Mouse (Mus musculus) lung, adult 2 months (tissue): ENCODE data around the gene Sec24a.

Experiments used
- CTCF ChIP-seq: fragments of 200-500 bp; IDR thresholded peaks from 2 replicates; pipeline ENCODE4 v1.5.1; 2011; ENCODE audit warnings: mild to moderate bottlenecking, low read length, control low read depth; ENCODE audit not compliant: insufficient read depth
- POLR2A ChIP-seq: fragments of 200-500 bp; IDR thresholded peaks from 2 replicates; pipeline ENCODE4 v1.6.1; 2011; ENCODE audit warnings: low read depth, mild to moderate bottlenecking, control low read depth, low read length, borderline replicate concordance; ENCODE audit errors: extremely low read depth

DNA sequence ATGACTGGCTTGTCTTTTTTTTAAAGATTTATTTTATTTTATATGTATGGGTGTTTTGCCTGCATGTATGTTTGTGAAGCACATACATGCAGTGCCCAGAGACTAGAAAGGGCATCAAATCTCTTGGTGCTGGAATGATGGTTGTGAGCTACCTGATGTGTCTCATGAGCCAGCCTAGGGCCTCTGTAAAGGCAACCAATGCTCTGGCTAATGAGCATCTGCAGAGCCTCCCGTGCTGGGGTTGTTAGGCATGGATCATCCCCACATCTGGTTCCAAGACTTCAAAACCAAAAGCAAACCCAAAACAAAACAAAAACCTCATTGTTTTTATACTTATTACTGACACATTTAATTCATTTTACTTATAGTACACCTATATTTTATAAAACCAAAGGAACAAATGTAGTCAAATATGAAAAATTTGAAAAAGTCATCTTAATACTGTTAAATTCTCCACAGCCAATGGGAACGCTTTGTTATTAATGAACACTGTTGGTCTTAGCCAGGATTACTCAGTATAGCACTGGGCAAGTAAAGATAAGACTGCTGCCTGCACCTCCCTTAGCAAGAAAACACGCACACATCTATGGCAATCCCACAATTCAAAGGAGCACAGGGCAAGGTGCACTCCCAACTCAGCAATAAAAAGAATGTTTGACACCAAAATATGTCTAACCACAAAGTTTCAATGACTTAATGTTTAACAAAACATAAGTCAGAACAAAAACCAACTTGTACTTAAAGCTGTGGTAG is 24.6 kb downstream of the Sec24a start:
- TF ChIP-seq CTCF, result no peak
- TF ChIP-seq POLR2A, result no peak
